Mouse (Mus musculus): ENCODE measurements around the gene Pml.

DNA sequence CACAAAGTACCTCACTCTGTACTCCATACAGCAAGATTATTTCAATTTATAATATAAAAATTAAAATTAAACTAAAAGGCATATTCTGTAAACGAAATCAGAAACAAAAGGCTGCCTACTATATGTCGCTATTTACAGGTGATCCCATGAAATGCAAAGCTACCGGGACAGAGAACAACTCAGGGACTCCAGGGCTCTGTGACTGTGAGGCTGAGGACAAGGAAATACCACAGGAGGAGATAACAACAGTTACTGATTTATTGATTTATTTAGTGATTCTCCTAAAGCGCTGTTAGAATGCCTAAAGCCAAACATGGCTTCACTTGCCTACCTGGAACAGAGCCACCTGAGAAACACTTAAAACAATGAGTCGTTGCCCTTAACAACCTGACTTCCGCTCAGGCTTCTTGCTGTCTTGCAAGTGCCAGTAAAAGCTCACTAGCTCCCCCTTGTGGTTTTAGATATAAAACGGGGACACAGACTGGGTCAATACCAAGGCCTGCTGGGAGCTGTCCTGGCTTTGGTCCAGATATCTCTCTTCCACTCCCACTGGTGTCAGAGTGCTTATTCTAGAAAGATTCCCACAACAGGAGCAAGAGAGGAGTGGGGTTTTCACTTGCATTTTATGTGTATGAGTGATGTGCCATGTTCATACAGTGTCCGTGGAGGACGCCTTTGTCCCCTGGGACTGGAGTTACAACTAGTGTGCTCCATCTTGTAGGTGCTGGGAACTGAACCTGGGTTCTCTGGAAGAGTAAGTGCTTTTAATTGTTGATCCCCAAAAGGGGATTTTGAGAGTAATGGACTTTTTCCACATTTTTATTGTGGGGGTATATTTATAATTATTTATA, 30.9 kb upstream of the Pml start:
- TF ChIP-seq CTCF (IDR thresholded peaks at IDR 0.05; ENCODE audit: low read depth) (peak; percentile 91), EP300 (IDR thresholded peaks at IDR 0.05; ENCODE audit: low read depth) (no peak)
